Mouse (Mus musculus) cerebellum, adult (tissue): Measurements from ENCODE around the gene Crtc1.
A peak's percentile ranks its signal among the peaks of the same experiment; 100 is the strongest.

Experiments used
- ATAC-seq: cut with Nextera tagmentation; 2 replicates; pipeline ENCODE4 v1.9.2; 2017; ENCODE audit warnings: mild to moderate bottlenecking, moderate library complexity, mixed read lengths; ENCODE audit not compliant: insufficient number of reproducible peaks, low FRiP score, low TSS enrichment

The Crtc1 gene

DNA sequence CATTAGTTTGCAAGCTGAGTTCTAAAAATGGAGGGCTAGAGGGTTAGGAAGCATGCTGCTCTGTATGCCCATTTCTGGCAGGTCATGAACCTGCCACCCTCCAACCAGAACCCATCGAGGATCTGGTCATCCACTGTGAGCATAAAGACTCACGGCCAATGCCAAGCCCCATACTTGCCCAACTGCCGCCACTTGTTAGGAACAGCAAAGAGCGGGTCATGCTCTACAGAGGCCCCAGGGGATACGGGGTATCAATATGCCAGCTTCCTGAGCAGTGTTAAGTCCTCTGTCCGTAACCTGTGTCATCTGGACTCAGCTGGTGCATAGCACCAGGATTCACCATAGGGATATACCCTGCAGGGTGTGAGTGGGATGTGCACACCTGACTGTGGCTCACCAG is 24.8 kb upstream of the Crtc1 start:
- ATAC-seq: no peak

GRCm38 (mm10) chr8:70463306-70463705 is 23.9 kb upstream of the Crtc1 start:
- ATAC-seq: no peak

DNA sequence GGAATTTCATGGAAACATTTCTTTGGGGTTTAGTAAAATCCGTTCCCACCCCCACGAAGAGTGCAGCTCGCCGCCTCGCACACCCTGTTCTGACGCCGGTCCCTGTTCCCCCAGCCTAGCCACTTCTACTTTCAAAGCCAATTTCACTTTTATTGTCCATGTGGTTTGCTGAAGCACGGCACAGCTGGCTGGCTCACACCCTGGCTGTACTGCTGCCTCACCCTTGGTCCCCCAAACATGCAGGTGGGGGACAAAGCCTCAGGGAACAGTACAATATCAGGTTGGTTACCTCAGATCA is 23.1 kb upstream of the Crtc1 start:
- ATAC-seq: no peak

- ATAC-seq: no peak
These were observed 22.6 kb upstream of the Crtc1 start for GRCm38 (mm10) chr8:70461765-70462515.

DNA sequence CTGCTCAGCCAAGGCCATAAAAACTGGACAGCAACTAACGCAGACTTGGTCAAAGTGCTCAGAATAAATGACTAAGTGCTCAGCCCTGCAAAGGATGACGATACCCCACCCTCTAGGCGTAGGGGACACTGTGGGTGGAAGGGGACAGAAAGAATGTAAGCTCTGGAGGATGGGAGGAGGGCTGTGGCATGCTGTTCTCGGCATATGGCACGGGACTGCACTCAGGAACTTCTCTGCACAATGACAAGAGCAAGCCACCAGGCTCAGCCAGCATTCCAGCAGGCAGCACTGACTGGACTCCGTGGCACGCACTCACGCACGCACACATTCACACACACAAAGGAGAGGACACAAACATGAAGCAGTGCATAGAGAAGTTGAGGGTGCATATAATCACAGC is 21.2 kb upstream of the Crtc1 start:
- ATAC-seq: peak; percentile 45; the same call in 1 of the 2 replicates

DNA sequence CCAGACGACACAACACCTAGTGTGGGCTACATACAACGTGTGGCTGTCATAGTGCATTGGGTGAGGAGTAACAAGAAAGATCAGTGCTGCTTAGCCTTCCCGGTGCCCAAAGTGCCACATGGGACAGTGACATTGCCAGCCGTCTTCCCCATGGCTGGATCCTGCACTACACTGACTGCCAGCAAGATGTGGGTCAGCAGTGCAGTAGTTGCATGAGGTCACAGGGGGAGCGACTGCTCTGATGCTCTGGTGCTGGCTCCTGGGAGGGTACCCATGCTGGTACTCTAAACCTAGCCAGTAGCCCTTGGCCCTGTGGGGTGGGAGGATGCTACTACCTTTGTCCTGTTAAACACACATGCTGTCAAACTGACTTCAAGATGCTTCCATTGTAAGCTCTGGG is 20.8 kb upstream of the Crtc1 start:
- no peak for ATAC-seq

GRCm38 (mm10) chr8:70459636-70460035 is 20.3 kb upstream of the Crtc1 start:
- no peak for ATAC-seq

DNA sequence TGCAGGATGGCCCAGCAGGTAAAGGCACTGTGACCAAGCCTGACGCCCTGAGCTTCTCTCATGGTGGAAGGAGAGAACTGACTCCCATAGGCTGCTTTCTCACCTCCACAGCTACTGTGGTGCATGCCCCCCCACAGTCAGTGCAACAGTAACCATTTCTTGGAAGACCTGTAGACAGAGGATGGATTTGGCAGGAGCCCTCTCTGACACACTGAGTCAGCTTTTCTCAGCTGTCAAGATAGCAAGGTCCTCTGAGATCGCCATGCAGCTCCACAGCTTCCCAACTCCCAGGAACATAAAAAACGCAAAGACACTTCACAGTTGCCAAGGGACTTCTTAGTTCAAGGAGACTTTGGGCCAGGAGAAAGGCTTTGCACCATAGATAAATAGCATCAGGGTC is 19.1 kb upstream of the Crtc1 start:
- no peak for ATAC-seq

GRCm38 (mm10) chr8:70457882-70458281 is 18.5 kb upstream of the Crtc1 start:
- ATAC-seq: no peak

- ATAC-seq: no peak
These were observed 17.6 kb upstream of the Crtc1 start for GRCm38 (mm10) chr8:70456996-70457395.

GRCm38 (mm10) chr8:70453852-70454251 is 14.5 kb upstream of the Crtc1 start:
- no peak for ATAC-seq

DNA sequence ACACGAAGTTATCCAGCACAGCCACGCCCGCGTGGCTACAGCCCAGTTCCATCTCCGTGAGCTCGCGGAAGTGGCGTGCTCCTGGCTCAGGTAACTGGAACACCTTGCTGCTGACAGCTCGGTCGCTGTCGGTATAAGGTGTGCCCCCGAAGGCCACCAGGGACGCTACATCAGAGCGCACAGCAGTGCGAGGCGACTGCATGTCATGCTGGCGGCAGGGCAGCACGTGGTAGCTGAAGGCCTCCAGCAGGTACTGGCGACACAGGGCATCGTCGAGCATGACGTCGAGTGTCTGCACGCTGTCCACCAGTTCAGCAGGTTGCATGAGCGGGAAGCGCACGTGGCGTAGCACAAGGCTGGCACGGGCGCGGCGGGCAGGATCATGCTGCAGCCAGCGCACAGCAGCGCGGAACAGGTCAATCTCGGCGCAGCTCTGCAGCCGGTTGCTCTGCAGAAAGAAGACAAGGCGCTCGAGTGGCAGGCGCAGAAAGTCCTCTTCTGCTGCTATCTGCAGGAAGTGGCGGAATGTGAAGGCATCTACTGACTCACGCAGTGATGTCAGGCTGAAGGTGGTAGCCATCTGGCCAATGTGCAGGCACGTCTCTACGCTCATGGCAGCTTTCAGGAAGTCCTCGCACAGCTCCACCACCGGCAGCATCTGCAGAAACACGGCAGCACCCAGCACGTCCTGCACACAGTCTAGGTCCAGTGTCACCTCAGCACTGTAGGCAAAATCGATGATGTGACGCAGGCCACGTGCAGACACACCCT is 13.0 kb upstream of the Crtc1 start:
- ATAC-seq: no peak

- 0 out of 2 replicates have a peak, but pooled peaks have one; percentile 27 for ATAC-seq
These were observed 8.5 kb upstream of the Crtc1 start for GRCm38 (mm10) chr8:70447639-70448420.

- ATAC-seq: no peak
These were observed 6.6 kb upstream of the Crtc1 start for GRCm38 (mm10) chr8:70445988-70446387.

DNA sequence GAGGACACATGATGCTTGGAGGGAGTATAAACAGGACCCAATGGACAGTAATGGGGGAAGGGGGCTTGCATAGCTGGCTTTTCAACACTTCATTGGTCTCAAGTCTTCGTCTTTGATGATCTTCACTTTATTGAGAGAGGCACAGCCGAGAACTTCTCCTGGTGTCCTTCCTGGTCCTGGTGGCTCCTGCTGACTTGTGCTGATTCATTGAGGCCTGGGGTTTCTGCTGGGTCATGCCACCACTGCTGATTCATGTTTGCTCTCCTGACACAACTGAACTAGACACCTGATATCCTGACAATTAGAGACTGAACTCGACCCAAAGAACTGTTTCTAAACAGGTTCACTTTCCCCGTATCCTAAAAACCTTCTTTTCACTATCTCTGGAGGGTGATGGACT is 3.9 kb upstream of the Crtc1 start:
- ATAC-seq: no peak

DNA sequence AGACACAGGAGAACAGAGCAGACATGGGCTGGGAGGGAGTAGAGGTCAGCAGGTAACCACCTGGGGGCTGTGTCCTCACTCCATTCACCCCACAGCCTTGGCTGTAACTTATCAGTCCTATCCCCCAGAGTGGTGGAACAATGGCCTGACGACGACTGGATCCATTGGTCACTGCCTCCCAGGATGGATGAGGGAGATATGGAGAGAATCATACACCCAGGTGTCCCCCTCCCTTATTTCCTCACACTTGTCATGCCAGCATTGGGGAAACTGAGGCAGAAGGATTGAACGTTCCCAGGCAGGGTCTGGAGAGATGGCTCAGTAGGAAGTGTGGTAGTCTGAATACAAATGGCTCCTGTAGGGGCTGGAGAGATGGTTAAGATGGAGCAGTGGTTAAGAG is 2.2 kb upstream of the Crtc1 start:
- no peak for ATAC-seq

GRCm38 (mm10) chr8:70440246-70440645 is 867 bp upstream of the Crtc1 start:
- ATAC-seq: no peak

GRCm38 (mm10) chr8:70439848-70440179 is 435 bp upstream of the Crtc1 start:
- no peak for ATAC-seq

- ATAC-seq: no peak
These were observed 956 bp downstream of the Crtc1 start for GRCm38 (mm10) chr8:70438423-70438822.

DNA sequence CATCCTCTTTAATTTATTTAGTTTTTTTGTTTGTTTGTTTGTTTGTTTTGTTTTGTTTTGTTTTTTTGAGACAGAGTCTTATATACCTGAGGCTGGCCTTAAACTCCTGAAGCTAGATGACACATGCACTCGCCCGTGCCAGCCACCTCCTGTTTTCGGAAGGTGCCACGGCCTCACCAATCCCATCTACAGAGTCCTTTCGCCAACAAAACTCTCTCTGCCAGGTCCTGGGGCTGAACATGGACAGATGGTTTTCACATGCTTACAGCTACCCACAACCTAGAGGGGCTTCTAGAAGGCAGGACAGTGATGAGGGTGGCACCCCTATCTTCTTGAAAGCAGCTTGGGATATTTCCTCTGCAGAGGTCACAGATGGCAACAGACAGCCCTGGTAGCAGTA is 4.2 kb downstream of the Crtc1 start:
- ATAC-seq: no peak

DNA sequence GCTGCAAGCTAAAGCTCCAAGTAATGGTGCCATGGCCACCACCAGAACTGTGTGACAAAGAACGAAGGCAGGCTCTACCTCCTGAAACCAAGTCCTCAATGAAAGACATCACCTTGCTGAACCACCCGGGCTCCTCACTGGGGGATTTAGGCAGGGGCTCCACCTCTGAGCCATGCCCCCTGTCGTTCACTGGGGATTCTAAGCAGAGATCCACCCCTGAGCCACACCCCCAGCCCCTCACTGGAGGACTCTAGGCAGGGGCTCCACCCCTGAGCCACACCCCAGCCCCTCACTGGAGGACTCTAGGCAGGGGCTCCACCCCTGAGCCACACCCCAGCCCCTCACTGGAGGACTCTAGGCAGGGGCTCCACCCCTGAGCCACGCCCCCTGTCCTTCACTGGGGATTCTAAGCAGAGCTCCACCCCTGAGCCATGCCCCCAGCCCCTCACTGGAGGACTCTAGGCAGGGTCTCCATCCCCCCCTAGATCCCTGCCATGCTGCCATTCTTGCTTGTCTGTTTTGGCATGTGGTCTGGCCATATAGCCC is 6.3 kb downstream of the Crtc1 start:
- ATAC-seq: no peak
